ENCODE assay signal across 10 mouse cellular contexts in the genomic region with DNA sequence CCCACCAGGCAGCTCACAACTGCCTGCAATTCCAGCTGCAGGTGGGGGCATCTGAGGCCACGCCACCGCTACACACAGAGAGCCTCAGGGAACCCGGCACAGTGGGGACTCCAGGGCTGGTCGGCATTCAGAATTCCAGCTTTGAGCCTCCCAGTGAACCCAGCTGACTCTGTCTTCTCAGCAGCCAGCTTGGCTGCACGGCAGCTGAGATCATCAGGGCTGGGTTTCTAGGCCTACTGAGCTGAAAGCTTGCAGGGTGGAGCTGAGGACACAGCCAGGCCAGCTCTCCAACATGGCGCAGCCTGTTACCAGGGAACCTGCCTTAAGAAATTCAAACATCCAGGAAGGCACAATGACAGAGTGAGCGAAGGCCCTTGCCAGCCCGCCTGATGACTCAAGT.
DNase-seq lines count a peak whose midpoint lies in the region; ATAC-seq and TF ChIP-seq lines count a peak whose summit lies in the region.
"Had no signal": no experiment of that assay in that cellular context is flagged by ENCODE, and none has a peak within 500 bp of the region (broad histone marks: within the 10 kb centered on the region; RNA-seq: fewer than 3 reads in every experiment).

No protein-coding gene starts in this region.

- H3K4me2 ChIP-seq in heart, embryonic 11.5 days = no peak overlapping the region
- H3K4me2 ChIP-seq in intestine, postnatal 0 days (replicated peaks; ENCODE audit: low read depth) = no peak overlapping the region
- H3K4me2 ChIP-seq: liver, embryonic 11.5 days had no signal

- intact Hi-C loops in left cerebral cortex, postnatal 10 days (cut with DNase I) = no loop called here

- no peak for TF ChIP-seq CTCF in kidney, adult 2 months (conservative IDR thresholded peaks at IDR 0.05; ENCODE audit: insufficient read depth, insufficient read length, low read depth, low read length)
- TF ChIP-seq CTCF in intestine, postnatal 0 days (IDR thresholded peaks at IDR 0.05; ENCODE audit: low read depth) = no peak

- H3K9me3 ChIP-seq in heart, embryonic 11.5 days (replicated peaks; ENCODE audit: control insufficient read depth, low read length) = no peaks in the 10 kb centered on the region
- H3K9me3 ChIP-seq in intestine, postnatal 0 days (ENCODE audit: control insufficient read depth) = no peaks in the 10 kb centered on the region

- peak; percentile 97 for DNase-seq in heart, adult 11 months
- peak; percentile 87 for DNase-seq in R1 (ENCODE audit: low read depth, low spot score)
- peak; percentile 55 to 74 for DNase-seq in heart, adult 18-20 months
- DNase-seq in left cerebral cortex, postnatal 10 days (ENCODE audit: extremely low spot score in 1 of 2, low spot score in 2 of 2) = peak; percentile 39 to 79
- no peak for DNase-seq in embryo, embryonic 10.5 days (ENCODE audit: low spot score)
- DNase-seq in kidney, adult 2 months = no peak
- DNase-seq: cerebellum, adult 9-10 months had no signal

- H3K9ac ChIP-seq in heart, embryonic 11.5 days (ENCODE audit: low read depth, low read length) = no peak overlapping the region
- no peak overlapping the region for H3K9ac ChIP-seq in intestine, postnatal 0 days (ENCODE audit: low read depth, low read length)

- TF ChIP-seq POLR2A in kidney, adult 2 months (IDR thresholded peaks at IDR 0.05; ENCODE audit: low read depth, low read length) = no peak

- no peak overlapping the region for H3K4me3 ChIP-seq in heart, embryonic 11.5 days (ENCODE audit: low read depth, low read length)
- H3K4me3 ChIP-seq in kidney, adult 2 months (ENCODE audit: insufficient read depth, low read depth, low read length) = no peak overlapping the region
- no peak overlapping the region for H3K4me3 ChIP-seq in intestine, postnatal 0 days (ENCODE audit: low read depth, low read length)

- 56% methylated on average over 8 of the region's 8 CpGs for WGBS in heart, embryonic 11.5 days (ENCODE audit: insufficient replicate concordance)
- 71% methylated on average over 8 of the region's 8 CpGs for WGBS in kidney, adult 2 months
- 78% methylated on average over 8 of the region's 8 CpGs for WGBS in intestine, postnatal 0 days

- peaks cover 15% of the 10 kb centered on the region for H3K4me1 ChIP-seq in heart, embryonic 11.5 days (ENCODE audit: control insufficient read depth, insufficient read depth, low read length)
- H3K4me1 ChIP-seq in kidney, adult 2 months (ENCODE audit: control insufficient read depth, insufficient read depth, low read length) = peaks cover 5% of the 10 kb centered on the region; the same call in 1 of the 2 replicates
- H3K4me1 ChIP-seq in intestine, postnatal 0 days (replicated peaks; ENCODE audit: control insufficient read depth, insufficient read depth, low read length) = no peaks in the 10 kb centered on the region

- ATAC-seq in heart, embryonic 11.5 days (replicated peaks; ENCODE audit: insufficient number of reproducible peaks, low FRiP score, low TSS enrichment) = no peak
- ATAC-seq in intestine, postnatal 0 days = no peak

- no peaks in the 10 kb centered on the region for H3K27me3 ChIP-seq in heart, embryonic 11.5 days (ENCODE audit: control insufficient read depth, insufficient read depth, low read length)
- H3K27me3 ChIP-seq in kidney, adult 2 months (replicated peaks; ENCODE audit: control insufficient read depth, insufficient read depth, low read length) = no peaks in the 10 kb centered on the region
- no peaks in the 10 kb centered on the region for H3K27me3 ChIP-seq in intestine, postnatal 0 days (replicated peaks; ENCODE audit: control insufficient read depth, insufficient read depth, low read length)

- 0 out of 2 replicates have a peak, but pooled peaks cover 3% of the 10 kb centered on the region for H3K36me3 ChIP-seq in heart, embryonic 11.5 days (ENCODE audit: control insufficient read depth, insufficient read depth, low read length)
- no peaks in the 10 kb centered on the region for H3K36me3 ChIP-seq in kidney, adult 2 months (ENCODE audit: control insufficient read depth, insufficient read depth, low read length)
- peaks cover 18% of the 10 kb centered on the region; the same call in 1 of the 2 replicates for H3K36me3 ChIP-seq in intestine, postnatal 0 days (ENCODE audit: control insufficient read depth, insufficient read depth)

- H3K27ac ChIP-seq in heart, embryonic 11.5 days (ENCODE audit: low read depth, low read length) = no peak overlapping the region
- no peak overlapping the region for H3K27ac ChIP-seq in kidney, adult 2 months (ENCODE audit: insufficient read depth, low read depth, low read length)
- no peak overlapping the region for H3K27ac ChIP-seq in intestine, postnatal 0 days (ENCODE audit: low read depth, low read length)

Comparison
In these comparisons a context has a peak if more than half of its experiments do, and no peak if none do; other contexts are left out.
1. DNase-seq: peak in heart, adult 11 months (single experiment), R1 (single experiment), heart, adult 18-20 months (2 of 2) and left cerebral cortex, postnatal 10 days (2 of 2); none in embryo, embryonic 10.5 days (single experiment) and kidney, adult 2 months (single experiment).